Mouse (Mus musculus): ENCODE results near the gene Ggta1.
"Not testable (repeated sequence)": the region's sequence is repeated elsewhere in the genome, so short reads cannot be mapped to it uniquely, and the experiment has no call there.

Gene Ggta1

DNA sequence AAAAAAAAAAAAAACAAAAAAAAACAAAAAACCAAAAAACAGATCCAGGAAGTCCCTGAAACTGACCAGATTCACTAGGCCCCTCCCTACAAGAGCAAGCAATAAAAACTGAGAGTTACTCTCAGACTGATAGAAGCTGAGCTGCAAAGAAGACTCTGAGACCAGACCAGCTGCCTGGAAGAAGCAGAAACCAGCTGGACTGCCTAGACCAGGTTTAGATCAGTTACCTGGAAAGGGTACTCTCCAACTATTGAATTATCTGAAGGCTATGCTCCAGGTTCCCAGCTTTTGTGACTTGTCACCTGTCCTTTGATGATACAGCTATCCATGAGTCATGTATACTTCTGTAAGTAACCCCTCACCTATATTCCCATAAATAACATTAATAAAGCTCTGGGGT, 3.7 kb downstream of the Ggta1 start:
- DNase-seq = no peak

- DNase-seq = no peak
Observed at GRCm38 (mm10) chr2:35458421-35458820, 4.6 kb downstream of the Ggta1 start.

DNA sequence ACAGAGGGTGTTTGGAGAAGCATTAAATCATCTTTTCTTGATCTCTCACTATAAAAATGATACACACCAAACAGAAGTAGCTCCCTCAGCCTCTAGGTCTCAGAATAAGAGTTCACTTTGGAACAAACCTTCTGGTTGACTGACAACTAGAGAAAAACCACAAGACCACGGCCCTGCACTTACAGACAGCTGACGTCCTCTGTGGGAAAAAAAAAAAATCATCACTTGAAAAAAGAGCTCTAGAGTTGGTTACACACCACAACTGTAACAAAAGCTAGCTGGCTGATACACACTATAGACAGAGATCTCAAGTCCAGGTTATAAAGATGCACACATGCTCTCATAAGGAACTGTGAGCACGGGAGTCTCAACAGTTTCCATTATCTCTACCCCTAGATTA, 9.3 kb downstream of the Ggta1 start:
- DNase-seq = no peak

GRCm38 (mm10) chr2:35452695-35453094, 10.3 kb downstream of the Ggta1 start:
- not testable (repeated sequence) for DNase-seq

DNA sequence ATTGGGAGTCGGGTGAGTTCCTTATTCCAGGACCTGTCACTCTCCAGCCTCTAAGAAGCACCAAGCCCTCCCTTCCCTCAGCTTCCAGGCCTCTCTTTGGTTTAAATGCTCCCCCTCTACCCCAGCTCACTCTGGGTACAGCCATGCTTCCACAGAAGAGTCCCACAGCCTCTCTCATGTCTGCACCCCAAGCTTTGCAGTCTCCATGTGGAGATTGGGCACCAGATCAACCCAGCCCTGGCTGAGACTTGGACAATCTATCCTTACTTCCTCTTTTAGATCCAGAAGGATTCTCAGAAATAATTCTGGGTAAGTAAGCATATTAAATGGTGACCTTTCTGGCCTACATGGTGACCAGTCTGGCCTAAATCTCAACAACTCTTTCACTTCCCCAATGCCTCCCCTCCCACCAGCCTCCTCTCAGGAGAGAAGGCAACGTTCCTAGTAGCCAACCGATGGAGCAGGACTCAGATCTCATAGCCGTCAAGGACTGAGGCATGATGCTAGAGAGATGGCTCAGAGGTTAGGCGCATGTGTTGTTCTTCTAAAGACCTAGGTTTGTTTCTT, 11.5 kb downstream of the Ggta1 start:
- no peak for DNase-seq

DNA sequence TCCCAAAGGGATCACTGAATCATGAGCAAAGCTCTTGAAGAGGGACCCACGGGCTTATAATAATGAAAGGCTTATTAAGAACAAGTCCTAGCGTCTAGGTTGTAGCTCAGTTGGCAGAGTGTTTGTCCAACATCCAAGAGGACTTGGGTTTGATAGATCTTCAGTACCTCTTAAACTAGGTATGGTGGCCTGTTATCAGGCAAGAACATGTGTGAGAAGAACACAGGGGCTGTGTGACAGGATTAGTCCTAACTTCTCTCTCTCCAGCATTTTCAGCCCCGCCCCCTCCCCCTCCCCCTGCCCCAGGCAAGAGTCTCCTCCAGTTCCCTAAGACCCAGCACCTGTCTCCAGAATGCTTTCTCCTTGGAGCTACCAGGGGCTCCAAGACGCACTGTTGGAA, 12.2 kb downstream of the Ggta1 start:
- no peak for DNase-seq

DNA sequence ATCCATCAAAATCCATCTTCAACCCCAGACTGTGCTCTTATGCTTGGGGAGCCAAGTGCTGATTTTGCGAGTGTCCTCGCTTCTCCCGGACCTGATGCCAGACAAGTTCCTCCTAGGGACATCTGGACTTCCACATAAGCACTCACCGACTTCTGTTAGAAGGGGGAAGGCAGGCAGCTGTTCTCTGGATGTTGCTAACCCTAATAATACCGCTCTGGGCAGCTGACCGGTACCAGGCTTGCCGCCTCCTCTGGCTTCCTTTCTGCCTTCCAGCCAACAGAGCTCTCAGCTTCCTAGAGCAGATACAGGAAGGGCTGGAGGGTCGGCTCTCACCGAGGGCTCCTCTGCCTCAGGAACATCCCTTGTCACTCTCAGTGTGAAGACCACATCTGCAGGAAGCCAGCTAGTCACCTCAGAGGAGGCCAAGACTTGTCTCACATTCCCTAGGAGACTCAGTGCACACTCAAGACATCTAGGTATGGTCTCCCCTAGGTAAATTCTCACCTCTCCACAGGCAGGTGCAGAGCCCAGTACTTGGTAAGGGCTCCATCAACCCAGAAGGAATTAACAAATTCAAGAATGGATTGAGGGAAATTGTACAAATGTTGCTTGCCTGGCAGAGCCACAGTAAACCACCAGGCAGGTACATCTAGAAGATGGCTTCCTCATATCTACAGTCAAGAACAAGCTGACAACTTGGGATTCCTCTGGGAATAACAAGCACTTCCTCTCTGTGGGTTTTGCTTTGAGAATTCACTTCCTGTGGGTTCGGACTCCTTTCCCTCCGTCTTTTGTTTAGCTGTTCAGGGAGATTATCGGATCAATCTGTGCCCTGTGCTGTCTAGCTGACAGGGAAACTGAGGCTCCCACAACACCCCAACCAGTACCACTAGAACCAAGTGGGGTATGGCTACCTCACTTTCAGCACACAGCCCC, 13.1 kb downstream of the Ggta1 start:
- DNase-seq = no peak

- DNase-seq = no peak
Observed at GRCm38 (mm10) chr2:35448914-35449670, 13.9 kb downstream of the Ggta1 start.

GRCm38 (mm10) chr2:35448215-35448913, 14.7 kb downstream of the Ggta1 start:
- no peak for DNase-seq

- DNase-seq = no peak
Observed at GRCm38 (mm10) chr2:35447453-35447852, 15.6 kb downstream of the Ggta1 start.

- DNase-seq = no peak
Observed at GRCm38 (mm10) chr2:35446798-35447197, 16.2 kb downstream of the Ggta1 start.

GRCm38 (mm10) chr2:35446300-35446699, 16.7 kb downstream of the Ggta1 start:
- no peak for DNase-seq

GRCm38 (mm10) chr2:35445610-35446009, 17.4 kb downstream of the Ggta1 start:
- DNase-seq = no peak

GRCm38 (mm10) chr2:35444764-35445262, 18.2 kb downstream of the Ggta1 start:
- DNase-seq = no peak

- peak; percentile 34 for DNase-seq
Observed at GRCm38 (mm10) chr2:35443981-35444763, 18.9 kb downstream of the Ggta1 start.

DNA sequence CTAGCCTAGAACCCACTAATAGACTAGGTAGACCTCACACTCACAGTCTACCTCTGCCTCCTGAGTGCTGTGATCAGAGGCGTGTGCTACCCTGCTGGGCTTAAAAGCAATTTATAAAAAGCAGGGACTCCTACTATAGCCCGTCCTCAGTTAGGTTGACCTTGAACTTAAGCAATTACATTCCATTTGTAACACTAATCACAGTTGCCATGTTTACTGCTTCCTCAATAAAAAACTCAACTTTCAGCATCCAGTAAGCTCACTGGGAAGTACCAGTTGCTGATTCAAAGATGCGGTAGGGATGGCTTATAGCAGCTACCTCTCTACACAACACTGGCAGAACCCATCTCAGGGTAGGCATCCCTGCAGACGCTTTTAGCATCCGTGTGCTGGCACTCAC, 19.7 kb downstream of the Ggta1 start:
- DNase-seq = no peak

GRCm38 (mm10) chr2:35442079-35442478, 21.0 kb downstream of the Ggta1 start:
- DNase-seq = no peak

DNA sequence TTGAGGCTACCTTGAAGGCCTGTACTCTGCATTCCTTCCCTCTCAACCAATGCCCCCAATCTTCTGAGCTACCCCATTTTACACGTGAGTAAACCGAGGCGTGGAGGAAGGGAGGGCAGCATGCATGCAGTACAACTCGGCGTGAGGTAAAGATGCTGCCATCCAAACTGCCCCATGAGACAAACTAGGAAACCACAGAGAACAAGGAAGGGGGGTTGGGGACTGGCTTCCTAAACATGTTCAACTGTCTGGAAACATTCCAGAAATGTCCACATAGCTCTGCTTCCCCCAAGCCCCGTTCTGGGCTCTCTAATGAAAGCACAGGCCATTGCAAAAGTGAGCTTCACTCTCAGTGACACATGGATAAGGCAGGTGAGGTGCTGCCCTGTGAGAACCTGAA, 21.6 kb downstream of the Ggta1 start:
- no peak for DNase-seq

GRCm38 (mm10) chr2:35440480-35440879, 22.6 kb downstream of the Ggta1 start:
- no peak for DNase-seq

DNA sequence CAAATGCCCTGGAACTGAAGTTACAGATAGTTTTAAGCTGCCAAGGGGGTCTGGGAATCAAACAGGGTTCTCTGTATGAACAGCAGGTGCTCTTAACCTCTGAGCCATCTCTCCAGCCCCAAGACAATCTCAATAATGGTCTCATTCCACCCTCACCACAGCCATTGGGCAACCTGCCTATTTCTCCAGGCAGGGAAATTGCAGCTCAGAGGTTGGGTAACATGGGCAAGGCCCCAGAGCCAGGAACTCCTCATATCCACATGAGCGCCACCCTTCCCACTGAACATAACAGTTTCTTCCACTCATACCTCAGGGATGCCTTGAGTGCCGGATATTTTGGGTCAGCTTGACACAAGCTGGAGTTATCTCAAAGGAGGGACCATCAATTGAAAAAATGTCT, 25.2 kb downstream of the Ggta1 start:
- no peak for DNase-seq

GRCm38 (mm10) chr2:35434576-35435123, 28.4 kb downstream of the Ggta1 start:
- DNase-seq = no peak

- DNase-seq = no peak
Observed at GRCm38 (mm10) chr2:35433428-35433827, 29.6 kb downstream of the Ggta1 start.

Data from cerebellum, adult 9-10 months (tissue).